Mouse (Mus musculus) kidney, adult 2 months (tissue): ENCODE data around the gene Traf3ip3. TPM values are rescaled to one million over a fixed set of nuclear protein-coding genes. Genes with fewer than 3 reads are reported as not detected.
A peak's percentile ranks its signal among the peaks of the same experiment; 100 is the strongest.

Experiments
- DNase-seq: peaks from one replicate; pipeline ENCODE4 v3.0.0; 2021
- H3K27ac ChIP-seq: fragments of 200-500 bp; 2 replicates; pipeline ENCODE4 v1.5.1; 2012; ENCODE audit warnings: low read depth, low read length, control low read depth, inconsistent platforms; ENCODE audit not compliant: insufficient read depth
- H3K27me3 ChIP-seq: fragments of 200-500 bp; replicated peaks from 2 replicates; pipeline ENCODE4 v1.6.1; 2012; ENCODE audit warnings: mild to moderate bottlenecking, moderate library complexity, low read length, inconsistent platforms; ENCODE audit not compliant: control insufficient read depth, insufficient read depth
- H3K36me3 ChIP-seq: fragments of 200-500 bp; 2 replicates; pipeline ENCODE4 v1.6.1; 2012; ENCODE audit warnings: mild to moderate bottlenecking, moderate library complexity, low read length, inconsistent platforms; ENCODE audit not compliant: control insufficient read depth, insufficient read depth
- H3K4me1 ChIP-seq: fragments of 200-500 bp; 2 replicates; pipeline ENCODE4 v1.6.1; 2011; ENCODE audit warnings: low read length; ENCODE audit not compliant: control insufficient read depth, insufficient read depth
- H3K4me3 ChIP-seq: fragments of 200-500 bp; 2 replicates; pipeline ENCODE4 v1.5.1; 2011; ENCODE audit warnings: mild to moderate bottlenecking, low read depth, low read length, control low read depth; ENCODE audit not compliant: insufficient read depth
- CTCF ChIP-seq: fragments of 200-500 bp; conservative IDR thresholded peaks from 2 replicates; pipeline ENCODE4 v1.5.1; 2011; ENCODE audit warnings: low read depth, mild to moderate bottlenecking, control low read depth, low read length, moderate library complexity, mixed read lengths; ENCODE audit not compliant: insufficient read depth, insufficient read length
- POLR2A ChIP-seq: fragments of 200-500 bp; IDR thresholded peaks from one replicate; pipeline ENCODE4 v1.6.1; 2011; ENCODE audit warnings: low read depth, low read length, control low read depth
- WGBS: fragments of 180-500 bp; shearing (Covaris S2); methylation state at CpG from one replicate; pipeline ENCODE4 v1.1.7; 2018; 5-methylcytosine and 5-hydroxymethylcytosine counted together
- polyA plus RNA-seq: library from polyadenylated mRNA; depleted of rRNA; stranded (reverse); fragments of >200 nt; gene quantifications from 2 replicates; pipeline ENCODE4 v1.2.3, GENCODE M21; 2012; rRNA removed

Traf3ip3 gene
- polyA plus RNA-seq, 1 experiment = 3.2 TPM

GRCm38 (mm10) chr1:193129321-193129720, 72.2 kb downstream of the Traf3ip3 start:
- WGBS = 15% methylated on average over 5 of the region's 5 CpGs
- Histone ChIP-seq H3K27ac (no peak overlapping the region), H3K4me1 (peaks cover 7% of the 10 kb centered on the region; the same call in 1 of the 2 replicates), H3K4me3 (peak overlapping the region; percentile 91), H3K36me3 (no peaks in the 10 kb centered on the region), H3K27me3 (no peaks in the 10 kb centered on the region)
- DNase-seq = no peak
- TF ChIP-seq POLR2A = no peak
- TF ChIP-seq CTCF = no peak

DNA sequence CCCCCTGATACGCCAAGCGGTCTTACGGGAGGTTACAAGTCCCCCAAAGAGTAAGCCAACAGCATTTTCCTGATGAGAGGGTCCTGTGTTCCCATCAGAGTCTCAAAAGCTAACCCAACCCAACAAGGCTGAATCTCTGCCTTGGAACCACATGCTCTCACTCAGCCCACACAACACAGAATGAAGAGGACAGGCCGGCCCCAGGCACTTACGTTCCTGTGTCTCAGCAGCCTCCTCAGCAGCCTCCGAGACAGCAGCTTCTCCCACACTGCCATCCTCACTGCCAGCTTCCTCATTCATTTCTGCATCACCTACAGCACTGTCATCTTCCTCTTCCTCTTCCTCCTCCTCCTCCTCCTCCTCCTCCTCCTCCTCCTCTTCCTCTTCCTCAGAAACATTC, 73.4 kb downstream of the Traf3ip3 start:
- Histone ChIP-seq H3K36me3 (no peaks in the 10 kb centered on the region; the same call in 1 of the 2 replicates), H3K4me3 (no peak overlapping the region), H3K27me3 (no peaks in the 10 kb centered on the region), H3K27ac (no peak overlapping the region), H3K4me1 (peaks cover 5% of the 10 kb centered on the region; the same call in 1 of the 2 replicates)
- no peak for DNase-seq
- 90% methylated on average over 6 of the region's 6 CpGs for WGBS
- no peak for TF ChIP-seq CTCF
- no peak for TF ChIP-seq POLR2A

DNA sequence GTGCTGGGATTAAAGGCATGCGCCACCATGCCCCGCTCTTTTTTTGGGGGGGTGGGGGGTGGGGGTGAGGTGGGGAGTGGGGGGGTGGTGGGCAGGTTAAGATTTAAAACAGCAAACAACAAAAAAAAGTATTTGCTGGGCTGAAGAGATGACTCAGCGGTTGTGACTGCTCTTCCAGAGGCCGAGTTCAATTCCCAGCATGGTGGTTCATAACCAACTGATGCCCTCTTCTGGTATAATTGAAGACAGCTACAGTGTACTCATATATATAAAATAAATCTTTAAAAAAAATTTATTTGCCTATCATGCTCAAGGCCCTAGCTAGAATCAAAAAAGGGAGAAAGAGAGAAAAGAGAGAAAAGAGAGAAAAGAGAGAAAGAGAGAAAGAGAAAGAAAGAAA, 75.7 kb downstream of the Traf3ip3 start:
- DNase-seq = no peak
- Histone ChIP-seq H3K4me3 (no peak overlapping the region), H3K4me1 (peaks cover 5% of the 10 kb centered on the region; the same call in 1 of the 2 replicates), H3K36me3 (no peaks in the 10 kb centered on the region; the same call in none of the 2 replicates), H3K27ac (no peak overlapping the region), H3K27me3 (no peaks in the 10 kb centered on the region)
- TF ChIP-seq POLR2A (no peak), CTCF (0 out of 2 replicates have a peak, but pooled peaks have one; percentile 15)
- WGBS = 73% methylated on average over 4 of the region's 4 CpGs

Other genes with a start within 250 kb of the Traf3ip3 start
- 1.2 and 1.7 TPM in 2 replicates for gene Syt14, start 165.9 kb downstream of the Traf3ip3 start, polyA plus RNA-seq
- 13.0 and 13.5 TPM in 2 replicates for gene Diexf, start 71.4 kb downstream of the Traf3ip3 start, polyA plus RNA-seq
- gene Irf6, start 48.6 kb downstream of the Traf3ip3 start, polyA plus RNA-seq = 30.6 and 37.9 TPM in 2 replicates
- 2.3 and 2.8 TPM in 2 replicates for gene A130010J15Rik, start 33.7 kb downstream of the Traf3ip3 start, polyA plus RNA-seq
- 2.7 and 4.8 TPM in 2 replicates for gene Lamb3, start 6.0 kb upstream of the Traf3ip3 start, polyA plus RNA-seq
- gene Hsd11b1, start 62.4 kb upstream of the Traf3ip3 start, polyA plus RNA-seq = 125 and 136 TPM in 2 replicates
- 175 and 201 TPM in 2 replicates for gene G0s2, start 71.5 kb upstream of the Traf3ip3 start, polyA plus RNA-seq
- gene Camk1g, start 168.6 kb upstream of the Traf3ip3 start, polyA plus RNA-seq = 8.2 and 9.0 TPM in 2 replicates